Mouse (Mus musculus): ENCODE results near the gene Mbd4. TPM values are rescaled to one million over a fixed set of nuclear protein-coding genes. Genes with fewer than 3 reads are reported as not detected.
"Not testable (repeated sequence)": the region's sequence is repeated elsewhere in the genome, so short reads cannot be mapped to it uniquely, and the experiment has no call there.

Gene Mbd4
- polyA plus RNA-seq, 1 experiment from 2014 or later = 11.1 TPM

GRCm38 (mm10) chr6:115830779-115831601 lies 22.2 kb downstream of the Mbd4 start:
- H3K4me3 ChIP-seq (ENCODE audit: low read length) = no peak overlapping the region
- no peak overlapping the region for H3K4me2 ChIP-seq (ENCODE audit: low read length)
- no peaks in the 10 kb centered on the region for H3K27me3 ChIP-seq (replicated peaks; ENCODE audit: control insufficient read depth, insufficient read depth, low read length)
- H3K36me3 ChIP-seq (ENCODE audit: control insufficient read depth, insufficient read depth, low read length) = no peaks in the 10 kb centered on the region
- 83% methylated on average over 6 of the region's 6 CpGs for WGBS
- H3K4me1 ChIP-seq (ENCODE audit: control insufficient read depth, insufficient read depth, low read depth, low read length) = no peaks in the 10 kb centered on the region
- no peaks in the 10 kb centered on the region for H3K9me3 ChIP-seq (ENCODE audit: control insufficient read depth, low read length)
- ATAC-seq = no peak
- no peak overlapping the region for H3K9ac ChIP-seq (ENCODE audit: low read depth, low read length)
- no peak overlapping the region for H3K27ac ChIP-seq (ENCODE audit: low read depth, low read length)

- H3K4me1 ChIP-seq (ENCODE audit: control insufficient read depth, insufficient read depth, low read depth, low read length); H3K9me3 ChIP-seq (ENCODE audit: control insufficient read depth, low read length); H3K27ac ChIP-seq (ENCODE audit: low read depth, low read length); H3K27me3 ChIP-seq (replicated peaks; ENCODE audit: control insufficient read depth, insufficient read depth, low read length); H3K4me3 ChIP-seq (ENCODE audit: low read length); H3K36me3 ChIP-seq (ENCODE audit: control insufficient read depth, insufficient read depth, low read length); H3K9ac ChIP-seq (ENCODE audit: low read depth, low read length): not testable (repeated sequence)
- ATAC-seq = peak; percentile 88
- peak overlapping the region; percentile 22; the same call in 1 of the 2 replicates for H3K4me2 ChIP-seq (ENCODE audit: low read length)
- WGBS = 5% methylated on average over 5 of the region's 11 CpGs
These were observed 29.2 kb downstream of the Mbd4 start for GRCm38 (mm10) chr6:115823850-115824464.

- Histone ChIP-seq H3K27ac (ENCODE audit: low read depth, low read length) (no peak overlapping the region), H3K4me3 (ENCODE audit: low read length) (no peak overlapping the region), H3K9me3 (ENCODE audit: control insufficient read depth, low read length) (no peaks in the 10 kb centered on the region), H3K9ac (ENCODE audit: low read depth, low read length) (no peak overlapping the region), H3K36me3 (ENCODE audit: control insufficient read depth, insufficient read depth, low read length) (no peaks in the 10 kb centered on the region), H3K4me1 (ENCODE audit: control insufficient read depth, insufficient read depth, low read depth, low read length) (no peaks in the 10 kb centered on the region), H3K4me2 (ENCODE audit: low read length) (no peak overlapping the region), H3K27me3 (replicated peaks; ENCODE audit: control insufficient read depth, insufficient read depth, low read length) (no peaks in the 10 kb centered on the region)
- ATAC-seq = no peak
- WGBS = 88% methylated on average over 8 of the region's 8 CpGs
These were observed 31.8 kb downstream of the Mbd4 start for GRCm38 (mm10) chr6:115821216-115821993.

DNA sequence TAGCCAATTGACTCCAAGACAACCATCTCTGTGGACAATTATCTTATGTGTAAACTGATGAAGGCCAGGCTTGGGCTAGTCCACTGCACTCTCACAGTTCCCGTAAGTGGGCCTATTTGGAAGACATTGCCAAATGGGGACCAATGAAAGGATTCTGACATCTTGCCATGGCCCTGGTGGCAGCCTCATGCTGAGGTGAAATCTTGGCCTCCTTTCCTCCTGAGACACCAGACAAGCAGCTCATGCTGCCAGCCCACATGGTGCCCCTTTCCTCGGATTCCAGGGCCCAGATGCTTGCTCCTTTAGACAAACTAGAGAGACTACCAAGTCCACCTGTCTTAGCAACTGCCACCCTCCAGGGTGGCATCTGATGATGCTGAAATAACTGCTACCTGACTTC lies 35.0 kb downstream of the Mbd4 start:
- Histone ChIP-seq H3K27me3 (replicated peaks; ENCODE audit: control insufficient read depth, insufficient read depth, low read length) (no peaks in the 10 kb centered on the region), H3K4me3 (ENCODE audit: low read length) (no peak overlapping the region), H3K9me3 (ENCODE audit: control insufficient read depth, low read length) (no peaks in the 10 kb centered on the region), H3K27ac (ENCODE audit: low read depth, low read length) (no peak overlapping the region), H3K36me3 (ENCODE audit: control insufficient read depth, insufficient read depth, low read length) (no peaks in the 10 kb centered on the region), H3K4me2 (ENCODE audit: low read length) (no peak overlapping the region), H3K4me1 (ENCODE audit: control insufficient read depth, insufficient read depth, low read depth, low read length) (no peaks in the 10 kb centered on the region), H3K9ac (ENCODE audit: low read depth, low read length) (peak overlapping the region; percentile 27; the same call in 1 of the 2 replicates)
- 60% methylated on average over 2 of the region's 2 CpGs for WGBS
- ATAC-seq = no peak

- H3K36me3 ChIP-seq (ENCODE audit: control insufficient read depth, insufficient read depth, low read length) = no peaks in the 10 kb centered on the region
- ATAC-seq = no peak
- no peaks in the 10 kb centered on the region for H3K9me3 ChIP-seq (ENCODE audit: control insufficient read depth, low read length)
- no peak overlapping the region for H3K9ac ChIP-seq (ENCODE audit: low read depth, low read length)
- no peak overlapping the region for H3K4me2 ChIP-seq (ENCODE audit: low read length)
- H3K4me1 ChIP-seq (ENCODE audit: control insufficient read depth, insufficient read depth, low read depth, low read length) = no peaks in the 10 kb centered on the region
- no peaks in the 10 kb centered on the region for H3K27me3 ChIP-seq (replicated peaks; ENCODE audit: control insufficient read depth, insufficient read depth, low read length)
- H3K27ac ChIP-seq (ENCODE audit: low read depth, low read length) = no peak overlapping the region
- WGBS = 82% methylated on average over 4 of the region's 4 CpGs
- no peak overlapping the region for H3K4me3 ChIP-seq (ENCODE audit: low read length)
These were observed 38.1 kb downstream of the Mbd4 start for GRCm38 (mm10) chr6:115815041-115815440.

DNA sequence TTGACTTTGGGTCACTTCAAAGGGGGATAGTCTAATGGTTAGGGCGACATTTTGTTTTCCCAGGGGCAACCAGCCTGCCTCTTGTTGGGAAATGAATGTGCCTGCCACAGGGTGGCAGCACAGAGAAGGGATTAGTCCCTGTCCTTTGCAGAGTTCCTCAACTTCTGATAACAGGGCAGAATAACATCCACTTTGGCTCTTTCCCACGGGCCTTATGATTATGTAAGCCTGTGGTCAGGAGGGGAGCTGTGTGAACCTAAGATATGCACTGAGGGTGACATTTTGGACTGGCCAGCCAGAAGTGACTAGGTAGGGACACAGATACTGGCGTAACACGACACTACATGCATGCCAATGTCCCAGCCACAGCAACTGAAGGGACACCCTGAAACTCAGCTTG lies 39.1 kb downstream of the Mbd4 start:
- 34% methylated on average over 4 of the region's 4 CpGs for WGBS
- no peaks in the 10 kb centered on the region for H3K4me1 ChIP-seq (ENCODE audit: control insufficient read depth, insufficient read depth, low read depth, low read length)

DNA sequence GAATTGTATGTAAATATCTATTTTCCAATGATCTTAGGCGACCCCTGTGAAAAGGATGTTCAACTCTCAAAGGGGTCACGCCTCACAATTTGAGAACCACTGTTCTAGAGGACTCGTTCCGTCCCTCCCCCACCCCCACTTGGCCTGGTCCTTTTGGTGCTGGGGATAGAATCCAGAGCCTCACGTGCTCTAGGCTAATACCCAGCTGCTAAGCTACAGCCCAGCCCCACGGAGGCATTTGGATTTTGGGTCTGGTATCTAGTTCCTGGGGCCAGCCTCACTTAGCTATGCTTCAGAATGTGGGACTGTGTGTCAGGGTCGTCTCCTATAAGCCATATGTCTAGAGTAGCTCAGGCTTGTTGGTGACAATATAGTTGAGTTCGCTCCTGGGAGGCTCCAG lies 41.6 kb downstream of the Mbd4 start:
- no peaks in the 10 kb centered on the region for H3K9me3 ChIP-seq (ENCODE audit: control insufficient read depth, low read length)
- WGBS = 69% methylated on average over 8 of the region's 8 CpGs
- no peak for ATAC-seq
- H3K4me3 ChIP-seq (ENCODE audit: low read length) = no peak overlapping the region
- no peak overlapping the region for H3K4me2 ChIP-seq (ENCODE audit: low read length)
- H3K36me3 ChIP-seq (ENCODE audit: control insufficient read depth, insufficient read depth, low read length) = no peaks in the 10 kb centered on the region
- no peak overlapping the region for H3K27ac ChIP-seq (ENCODE audit: low read depth, low read length)
- no peaks in the 10 kb centered on the region for H3K27me3 ChIP-seq (replicated peaks; ENCODE audit: control insufficient read depth, insufficient read depth, low read length)
- peaks cover 9% of the 10 kb centered on the region for H3K4me1 ChIP-seq (ENCODE audit: control insufficient read depth, insufficient read depth, low read depth, low read length)
- H3K9ac ChIP-seq (ENCODE audit: low read depth, low read length) = no peak overlapping the region

More for the DNA sequence above, 39.1 kb downstream of the Mbd4 start:
- H3K4me3 ChIP-seq (ENCODE audit: low read length) = no peak overlapping the region
- no peaks in the 10 kb centered on the region for H3K36me3 ChIP-seq (ENCODE audit: control insufficient read depth, insufficient read depth, low read length)
- H3K4me2 ChIP-seq (ENCODE audit: low read length) = no peak overlapping the region
- H3K9me3 ChIP-seq (ENCODE audit: control insufficient read depth, low read length) = no peaks in the 10 kb centered on the region
- no peak overlapping the region for H3K9ac ChIP-seq (ENCODE audit: low read depth, low read length)
- no peak overlapping the region for H3K27ac ChIP-seq (ENCODE audit: low read depth, low read length)
- ATAC-seq = no peak; the same call in 1 of the 2 replicates
- no peaks in the 10 kb centered on the region for H3K27me3 ChIP-seq (replicated peaks; ENCODE audit: control insufficient read depth, insufficient read depth, low read length)

DNA sequence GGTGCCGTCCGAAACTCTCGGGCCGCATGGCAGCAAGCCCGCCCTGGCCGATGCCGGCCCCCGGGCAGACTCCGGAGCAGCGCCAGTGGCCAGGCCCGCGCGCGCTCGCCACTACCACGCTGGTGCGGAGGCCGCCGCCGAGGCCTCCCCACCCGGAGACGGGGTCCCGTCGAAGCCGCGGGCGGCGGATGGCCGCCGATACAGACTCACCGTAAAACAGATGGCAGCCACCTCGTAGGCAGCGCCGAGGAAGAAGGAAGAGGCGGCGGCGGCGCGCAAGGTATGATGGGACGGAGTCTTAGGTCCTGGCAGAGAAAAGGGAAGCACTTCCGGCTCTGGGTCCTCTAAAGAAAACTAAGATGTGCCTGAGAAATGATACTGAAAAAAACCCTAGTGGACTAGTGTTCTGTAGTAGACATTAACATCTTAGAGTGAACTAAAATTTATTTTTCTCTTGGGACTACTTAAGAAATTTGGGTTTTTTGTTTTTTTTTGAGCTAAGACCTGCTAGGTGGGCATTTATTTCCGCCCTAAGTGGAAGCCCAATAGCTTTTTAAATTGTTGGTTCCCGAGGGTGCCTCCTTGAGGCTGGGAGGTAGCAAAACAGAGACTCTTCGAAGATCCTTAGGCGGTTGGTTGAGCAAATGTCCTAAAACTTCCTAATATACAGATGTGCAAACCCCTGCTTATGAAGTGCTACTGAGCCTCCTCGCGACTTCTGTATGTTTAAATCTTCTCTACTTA lies 44.5 kb downstream of the Mbd4 start, which contains the start of gene Rpl32:
Rpl32 (minus strand) TSS at position 260 of the 744 bp plus-strand sequence.
- Histone ChIP-seq H3K4me1 (ENCODE audit: control insufficient read depth, insufficient read depth, low read depth, low read length) (peaks cover 16% of the 10 kb centered on the region), H3K9ac (ENCODE audit: low read depth, low read length) (peak within 1 kb of the TSS; percentile 89), H3K9me3 (ENCODE audit: control insufficient read depth, low read length) (no peaks in the 10 kb centered on the region), H3K27me3 (replicated peaks; ENCODE audit: control insufficient read depth, insufficient read depth, low read length) (no peaks in the 10 kb centered on the region), H3K4me2 (ENCODE audit: low read length) (peak within 1 kb of the TSS; percentile 75), H3K27ac (ENCODE audit: low read depth, low read length) (peak within 1 kb of the TSS; percentile 96), H3K4me3 (ENCODE audit: low read length) (peak within 1 kb of the TSS; percentile 85), H3K36me3 (ENCODE audit: control insufficient read depth, insufficient read depth, low read length) (peaks cover 15% of the 10 kb centered on the region)
- ATAC-seq = peak; percentile 91
- WGBS = under 1% methylated on average over 47 of the region's 47 CpGs

All from hindbrain, embryonic 16.5 days (tissue).